ENCODE assay signal across 10 mouse cellular contexts in the genomic region with DNA sequence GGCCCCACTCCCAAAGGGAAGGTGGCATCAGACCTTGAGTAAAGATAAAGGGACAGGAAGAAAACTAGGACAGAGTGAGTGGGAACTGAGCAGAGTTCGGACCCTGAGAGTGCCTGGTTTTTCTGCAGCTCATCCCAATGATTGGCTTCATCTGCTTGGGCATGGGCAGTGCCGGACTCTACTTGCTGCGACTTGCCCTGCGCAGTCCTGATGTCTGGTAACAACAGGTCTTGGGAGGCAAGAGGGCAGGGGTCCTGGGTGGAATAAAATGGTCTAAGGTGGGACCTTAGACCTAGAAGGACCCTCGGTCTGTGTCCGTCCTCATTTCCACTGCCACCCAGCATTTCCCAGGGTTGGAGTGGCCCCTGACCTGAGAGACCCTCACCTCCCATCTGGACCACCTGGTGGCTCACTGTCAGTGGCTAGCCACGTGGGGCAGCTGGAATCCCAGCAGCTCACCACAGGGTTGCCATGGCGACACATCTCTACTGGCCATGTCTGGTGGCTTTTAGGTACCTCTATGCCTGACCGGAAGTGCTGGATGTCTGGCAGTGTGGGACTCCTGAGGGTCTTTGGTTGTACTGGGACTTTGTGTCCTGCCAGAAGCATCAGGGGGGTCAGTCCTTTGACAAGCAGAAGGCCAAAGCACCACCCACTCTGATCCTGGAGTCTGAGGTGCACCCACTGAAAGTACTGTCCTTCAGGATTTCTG. TPM values are rescaled to one million over a fixed set of nuclear protein-coding genes. Genes with fewer than 3 reads are reported as not detected.
A peak's percentile ranks its signal among the peaks of the same experiment; 100 is the strongest.
DNase-seq lines count a peak whose midpoint lies in the region; ATAC-seq and TF ChIP-seq lines count a peak whose summit lies in the region.
"Had no signal": no experiment of that assay in that cellular context is flagged by ENCODE, and none has a peak within 500 bp of the region (broad histone marks: within the 10 kb centered on the region; RNA-seq: fewer than 3 reads in every experiment).

No protein-coding gene starts in this region.

- H3K27ac ChIP-seq in forebrain, embryonic 11.5 days (ENCODE audit: low read depth, low read length): no peak overlapping the region
- no peak overlapping the region for H3K27ac ChIP-seq in forebrain, embryonic 12.5 days
- H3K27ac ChIP-seq in lung, embryonic 16.5 days (ENCODE audit: low read length): peak overlapping the region; percentile 87
- H3K27ac ChIP-seq in limb, embryonic 14.5 days (replicated peaks; ENCODE audit: low read depth, low read length): no peak overlapping the region
- H3K27ac ChIP-seq in small intestine, adult 2 months (ENCODE audit: insufficient read depth, low read depth, low read length): no peak overlapping the region
- H3K27ac ChIP-seq in layer of hippocampus, adult 2 months: no peak overlapping the region
- H3K27ac ChIP-seq: embryonic facial prominence, embryonic 12.5 days had no signal

- H3K4me2 ChIP-seq in forebrain, embryonic 11.5 days (ENCODE audit: low read depth, low read length, severe bottlenecking): no peak overlapping the region
- no peak overlapping the region for H3K4me2 ChIP-seq in forebrain, embryonic 12.5 days
- peak overlapping the region; percentile 50 for H3K4me2 ChIP-seq in lung, embryonic 16.5 days (ENCODE audit: low read depth, low read length)
- H3K4me2 ChIP-seq in limb, embryonic 14.5 days (replicated peaks; ENCODE audit: low read depth, low read length, severe bottlenecking): peak overlapping the region; percentile 9; the same call in 1 of the 2 replicates

- no peak for TF ChIP-seq CTCF in small intestine, adult 2 months (IDR thresholded peaks at IDR 0.05; ENCODE audit: extremely low read depth, insufficient read length, insufficient replicate concordance, low read depth, low read length)
- TF ChIP-seq CTCF in layer of hippocampus, adult 2 months (conservative IDR thresholded peaks at IDR 0.05): no peak

- WGBS in forebrain, embryonic 11.5 days: 25% methylated on average over 9 of the region's 9 CpGs
- 30% methylated on average over 9 of the region's 9 CpGs for WGBS in forebrain, embryonic 12.5 days
- 37% methylated on average over 9 of the region's 9 CpGs for WGBS in lung, embryonic 16.5 days
- 26% methylated on average over 9 of the region's 9 CpGs for WGBS in limb, embryonic 14.5 days
- 67% methylated on average over 9 of the region's 9 CpGs for WGBS in small intestine, adult 2 months

- no peak for ATAC-seq in forebrain, embryonic 11.5 days (replicated peaks; ENCODE audit: low FRiP score)
- ATAC-seq in forebrain, embryonic 12.5 days (ENCODE audit: low FRiP score): no peak
- ATAC-seq in lung, embryonic 16.5 days (ENCODE audit: low read depth): no peak
- no peak for ATAC-seq in limb, embryonic 14.5 days (ENCODE audit: low FRiP score, low read depth)
- no peak for ATAC-seq in cerebellum, adult (ENCODE audit: insufficient number of reproducible peaks, low FRiP score, low TSS enrichment)

- DNase-seq in forebrain, embryonic 11.5 days (ENCODE audit: low spot score): peak; percentile 58
- no peak for DNase-seq in lung, postnatal 25 days (ENCODE audit: low spot score)
- DNase-seq in limb, embryonic 14.5 days (ENCODE audit: low spot score): no peak
- no peak for DNase-seq in layer of hippocampus, adult 2 months (ENCODE audit: low spot score in 2 of 2)
- DNase-seq: thymus, postnatal 14 days had no signal

- peaks cover 45% of the 10 kb centered on the region for H3K27me3 ChIP-seq in forebrain, embryonic 11.5 days (ENCODE audit: control insufficient read depth, insufficient read depth, low read length)
- H3K27me3 ChIP-seq in forebrain, embryonic 12.5 days: peaks cover 77% of the 10 kb centered on the region
- peaks cover 29% of the 10 kb centered on the region for H3K27me3 ChIP-seq in lung, embryonic 16.5 days (ENCODE audit: control insufficient read depth, insufficient read depth, low read depth, low read length)
- H3K27me3 ChIP-seq in limb, embryonic 14.5 days (ENCODE audit: control insufficient read depth, insufficient read depth, low read length): peaks cover 53% of the 10 kb centered on the region
- H3K27me3 ChIP-seq in small intestine, adult 2 months (ENCODE audit: control insufficient read depth, insufficient read depth, low read length): peaks cover 27% of the 10 kb centered on the region

- H3K4me1 ChIP-seq in forebrain, embryonic 11.5 days (replicated peaks; ENCODE audit: control insufficient read depth, insufficient read depth, low read length): peaks cover 47% of the 10 kb centered on the region
- peaks cover 74% of the 10 kb centered on the region for H3K4me1 ChIP-seq in forebrain, embryonic 12.5 days
- peaks cover 56% of the 10 kb centered on the region for H3K4me1 ChIP-seq in lung, embryonic 16.5 days (replicated peaks; ENCODE audit: control insufficient read depth, insufficient read depth, low read length)
- peaks cover 36% of the 10 kb centered on the region for H3K4me1 ChIP-seq in limb, embryonic 14.5 days (ENCODE audit: control insufficient read depth, insufficient read depth, low read length)
- H3K4me1 ChIP-seq in small intestine, adult 2 months (ENCODE audit: control insufficient read depth, insufficient read depth, insufficient read length, low read length): peaks cover 19% of the 10 kb centered on the region

- H3K36me3 ChIP-seq in forebrain, embryonic 11.5 days (ENCODE audit: control insufficient read depth, insufficient read depth, low read length): peaks cover 12% of the 10 kb centered on the region
- peaks cover 31% of the 10 kb centered on the region for H3K36me3 ChIP-seq in forebrain, embryonic 12.5 days (replicated peaks)
- H3K36me3 ChIP-seq in lung, embryonic 16.5 days (ENCODE audit: control insufficient read depth, insufficient read depth, low read length): peaks cover 29% of the 10 kb centered on the region
- H3K36me3 ChIP-seq in limb, embryonic 14.5 days (ENCODE audit: control insufficient read depth, insufficient read depth, low read length): peaks cover 26% of the 10 kb centered on the region
- peaks cover 10% of the 10 kb centered on the region for H3K36me3 ChIP-seq in small intestine, adult 2 months (ENCODE audit: control insufficient read depth, insufficient read depth, low read length)

- no peak overlapping the region for H3K4me3 ChIP-seq in forebrain, embryonic 11.5 days (ENCODE audit: low read depth, low read length)
- no peak overlapping the region for H3K4me3 ChIP-seq in forebrain, embryonic 12.5 days (replicated peaks)
- peak overlapping the region; percentile 37 for H3K4me3 ChIP-seq in lung, embryonic 16.5 days (ENCODE audit: low read length)
- H3K4me3 ChIP-seq in limb, embryonic 14.5 days (replicated peaks; ENCODE audit: low read length): 0 out of 2 replicates have a peak overlapping the region, but pooled peaks have one; percentile 8
- H3K4me3 ChIP-seq in small intestine, adult 2 months (ENCODE audit: low read depth, low read length): 0 out of 2 replicates have a peak overlapping the region, but pooled peaks have one; percentile 0
- H3K4me3 ChIP-seq in layer of hippocampus, adult 2 months: no peak overlapping the region; the same call in 1 of the 2 replicates

- no peak overlapping the region for H3K9ac ChIP-seq in forebrain, embryonic 11.5 days (ENCODE audit: low read length)
- H3K9ac ChIP-seq in forebrain, embryonic 12.5 days: no peak overlapping the region
- H3K9ac ChIP-seq in lung, embryonic 16.5 days (ENCODE audit: low read length): peak overlapping the region; percentile 41
- no peak overlapping the region for H3K9ac ChIP-seq in limb, embryonic 14.5 days (ENCODE audit: low read depth, low read length, severe bottlenecking)

- no peak for TF ChIP-seq POLR2A in limb, embryonic 14.5 days (IDR thresholded peaks at IDR 0.05; ENCODE audit: borderline replicate concordance, extremely low read depth, insufficient read depth, insufficient read length)
- no peak for TF ChIP-seq POLR2A in small intestine, adult 2 months (IDR thresholded peaks at IDR 0.05; ENCODE audit: low read depth, low read length)

- no peaks in the 10 kb centered on the region for H3K9me3 ChIP-seq in forebrain, embryonic 11.5 days (ENCODE audit: control insufficient read depth, low read length)
- no peaks in the 10 kb centered on the region for H3K9me3 ChIP-seq in forebrain, embryonic 12.5 days
- no peaks in the 10 kb centered on the region; the same call in 1 of the 2 replicates for H3K9me3 ChIP-seq in lung, embryonic 16.5 days (ENCODE audit: control insufficient read depth, low read length)
- H3K9me3 ChIP-seq in limb, embryonic 14.5 days (ENCODE audit: control insufficient read depth, low read length): no peaks in the 10 kb centered on the region
- H3K9me3 ChIP-seq: embryonic facial prominence, embryonic 12.5 days had no signal

RNA-seq across cellular contexts. Expression of a gene that starts 0.7 kb away (rescaled TPM):
- polyA plus RNA-seq in forebrain, embryonic 11.5 days (2014; fragmentation: Nextera tagmentation; extraction: Ambion mirVana): 5.9 and 6.1 TPM in 2 replicates
- 5.9 and 9.0 TPM in 2 replicates for polyA plus RNA-seq in forebrain, embryonic 12.5 days (2016; fragmentation: Nextera tagmentation; extraction: Ambion mirVana)
- polyA plus RNA-seq in lung, embryonic 16.5 days (2015; fragmentation: Nextera tagmentation; extraction: Ambion mirVana): 155 and 169 TPM in 2 replicates
- polyA plus RNA-seq in limb, embryonic 14.5 days (2012; rRNA removed): 31.7 and 36.9 TPM in 2 replicates
- polyA plus RNA-seq in limb, embryonic 14.5 days (2014; fragmentation: Nextera tagmentation; extraction: Ambion mirVana): 44.5 and 62.9 TPM in 2 replicates
- 3.8 and 5.6 TPM in 2 replicates for polyA plus RNA-seq in small intestine, adult 2 months (2012; rRNA removed)
- 1 to 10 TPM; 3.5 to 3.7 TPM for total RNA-seq in layer of hippocampus, adult 2 months (2021)

RNA-seq across cellular contexts. Expression of a gene that starts 6.8 kb away (rescaled TPM):
- polyA plus RNA-seq in forebrain, embryonic 11.5 days (2014; fragmentation: Nextera tagmentation; extraction: Ambion mirVana): 112 and 123 TPM in 2 replicates
- polyA plus RNA-seq in forebrain, embryonic 12.5 days (2016; fragmentation: Nextera tagmentation; extraction: Ambion mirVana): 103 and 105 TPM in 2 replicates
- polyA plus RNA-seq in lung, embryonic 16.5 days (2015; fragmentation: Nextera tagmentation; extraction: Ambion mirVana): 116 and 119 TPM in 2 replicates
- 146 and 178 TPM in 2 replicates for polyA plus RNA-seq in limb, embryonic 14.5 days (2012; rRNA removed)
- 89.4 and 94.6 TPM in 2 replicates for polyA plus RNA-seq in limb, embryonic 14.5 days (2014; fragmentation: Nextera tagmentation; extraction: Ambion mirVana)
- polyA plus RNA-seq in small intestine, adult 2 months (2012; rRNA removed): 36.6 and 49.6 TPM in 2 replicates
- 10 to 100 TPM; 25.4 to 27.6 TPM for total RNA-seq in layer of hippocampus, adult 2 months (2021)

RNA-seq across cellular contexts. Expression of a gene that starts 13.9 kb away (rescaled TPM):
- not detected in 2 replicates for polyA plus RNA-seq in forebrain, embryonic 11.5 days (2014; fragmentation: Nextera tagmentation; extraction: Ambion mirVana)
- polyA plus RNA-seq in forebrain, embryonic 12.5 days (2016; fragmentation: Nextera tagmentation; extraction: Ambion mirVana): 1.2 and 1.8 TPM in 2 replicates
- 1.3 and 1.8 TPM in 2 replicates for polyA plus RNA-seq in lung, embryonic 16.5 days (2015; fragmentation: Nextera tagmentation; extraction: Ambion mirVana)
- polyA plus RNA-seq in limb, embryonic 14.5 days (2012; rRNA removed): 33.3 and 43.2 TPM in 2 replicates
- 2.0 and 4.4 TPM in 2 replicates for polyA plus RNA-seq in limb, embryonic 14.5 days (2014; fragmentation: Nextera tagmentation; extraction: Ambion mirVana)
- 0.30 and 0.51 TPM in 2 replicates for polyA plus RNA-seq in small intestine, adult 2 months (2012; rRNA removed)
- 1 to 10 TPM; 2.4 to 8.1 TPM for total RNA-seq in layer of hippocampus, adult 2 months (2021)

RNA-seq across cellular contexts. Expression of a gene that starts 18.9 kb away (rescaled TPM):
- 37.6 and 40.4 TPM in 2 replicates for polyA plus RNA-seq in forebrain, embryonic 11.5 days (2014; fragmentation: Nextera tagmentation; extraction: Ambion mirVana)
- polyA plus RNA-seq in forebrain, embryonic 12.5 days (2016; fragmentation: Nextera tagmentation; extraction: Ambion mirVana): 60.0 and 62.4 TPM in 2 replicates
- 1.8 TPM in 2 replicates for polyA plus RNA-seq in lung, embryonic 16.5 days (2015; fragmentation: Nextera tagmentation; extraction: Ambion mirVana)
- 7.2 and 9.6 TPM in 2 replicates for polyA plus RNA-seq in limb, embryonic 14.5 days (2012; rRNA removed)
- 17.5 and 19.9 TPM in 2 replicates for polyA plus RNA-seq in limb, embryonic 14.5 days (2014; fragmentation: Nextera tagmentation; extraction: Ambion mirVana)
- 0.32 and 0.41 TPM in 2 replicates for polyA plus RNA-seq in small intestine, adult 2 months (2012; rRNA removed)
- total RNA-seq in layer of hippocampus, adult 2 months (2021): 1 to 10 TPM; 1.2 to 1.6 TPM

Comparison
In these comparisons a context has a peak if more than half of its experiments do, and no peak if none do; other contexts are left out.
1. H3K4me2 ChIP-seq: peak in lung, embryonic 16.5 days (single experiment) and limb, embryonic 14.5 days (single experiment); none in forebrain, embryonic 11.5 days (single experiment) and forebrain, embryonic 12.5 days (single experiment).
2. H3K4me3 ChIP-seq: peak in lung, embryonic 16.5 days (single experiment), limb, embryonic 14.5 days (single experiment) and small intestine, adult 2 months (single experiment); none in forebrain, embryonic 11.5 days (single experiment), forebrain, embryonic 12.5 days (single experiment) and layer of hippocampus, adult 2 months (single experiment).